Mouse (Mus musculus) megakaryocyte, embryonic 14.5 days (primary cell): Measurements from ENCODE around the gene Dlg1.

Source experiments
- FLI1 ChIP-seq: IDR thresholded peaks from 2 replicates; pipeline ENCODE4 v1.6.1; 2012; ENCODE audit warnings: low read length, inconsistent platforms, mixed read lengths
- GATA1 ChIP-seq: IDR thresholded peaks from 3 replicates; pipeline ENCODE4 v1.6.1; 2012; ENCODE audit warnings: mixed read lengths, low read length, inconsistent platforms, borderline replicate concordance

- TF ChIP-seq GATA1: no peak
- TF ChIP-seq FLI1: no peak
These were observed 32.9 kb upstream of the Dlg1 start for GRCm38 (mm10) chr16:31630381-31630780.
